Mouse (Mus musculus): ENCODE data around the gene Gmip.

DNA sequence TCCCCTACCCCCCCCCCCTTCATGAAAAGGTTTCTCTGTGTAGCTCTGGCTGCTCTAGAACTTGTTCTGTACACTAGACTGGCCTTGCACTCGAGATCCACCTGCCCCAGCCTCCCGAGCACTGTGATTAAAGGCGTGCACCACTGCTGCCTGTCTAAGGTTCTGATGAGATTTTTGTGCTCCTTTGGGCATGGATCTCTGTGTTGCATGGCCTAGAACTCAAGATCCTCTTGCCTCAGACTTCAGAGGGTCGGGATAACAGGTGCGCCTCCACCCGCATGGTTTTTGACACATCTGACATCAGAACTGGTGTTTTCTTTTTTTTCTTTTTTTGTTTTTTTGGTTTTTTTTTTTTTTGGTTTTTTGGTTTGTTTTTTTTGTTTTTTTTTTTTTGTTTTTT, 3.9 kb upstream of the Gmip start:
- TF ChIP-seq CTCF (IDR thresholded peaks at IDR 0.05; ENCODE audit: insufficient read depth, low read length) (no peak), POLR2A (IDR thresholded peaks at IDR 0.05; ENCODE audit: borderline replicate concordance, extremely low read depth, low read depth, low read length) (no peak)
